Mouse (Mus musculus): ENCODE measurements around the gene Wdr59. TPM values are rescaled to one million over a fixed set of nuclear protein-coding genes. Genes with fewer than 3 reads are reported as not detected.

Wdr59 gene
- total and polyA plus RNA-seq, 3 experiments: 3.3 to 10.5 (median 6.7) TPM

GRCm38 (mm10) chr8:111566326-111566725 lies 44.4 kb upstream of the Wdr59 start:
- H3K9me3 ChIP-seq (replicated peaks): no peaks in the 10 kb centered on the region
- peaks cover 11% of the 10 kb centered on the region for H3K36me3 ChIP-seq (replicated peaks)
- H3K4me3 ChIP-seq (ENCODE audit: low read depth, low read length): peak overlapping the region; percentile 54; the same call in 1 of the 2 replicates
- H3K27me3 ChIP-seq (ENCODE audit: insufficient read depth, low read length): no peaks in the 10 kb centered on the region
- DNase-seq (ENCODE audit: low spot score): no peak
- ATAC-seq (ENCODE audit: extremely low read depth, insufficient number of reproducible peaks, low FRiP score, poor library complexity, severe bottlenecking): no peak
- H3K4me1 ChIP-seq (ENCODE audit: insufficient read depth, low read depth, low read length): peaks cover 76% of the 10 kb centered on the region
- TF ChIP-seq CTCF (IDR thresholded peaks at IDR 0.05; ENCODE audit: low read depth, low read length): no peak
- TF ChIP-seq POLR2AphosphoS5 (IDR thresholded peaks at IDR 0.05; ENCODE audit: insufficient replicate concordance, low read depth, low read length): no peak
- no peak for TF ChIP-seq GATA1 (IDR thresholded peaks at IDR 0.05; ENCODE audit: borderline replicate concordance, low read length)
- no peak for TF ChIP-seq TAL1 (conservative IDR thresholded peaks at IDR 0.05; ENCODE audit: low read depth, low read length)
- TF ChIP-seq GATA2 (IDR thresholded peaks at IDR 0.05; ENCODE audit: borderline replicate concordance, low read depth, low read length): no peak

- Histone ChIP-seq H3K27me3 (ENCODE audit: insufficient read depth, low read length) (no peaks in the 10 kb centered on the region), H3K9me3 (replicated peaks) (no peaks in the 10 kb centered on the region), H3K36me3 (replicated peaks) (peaks cover 13% of the 10 kb centered on the region), H3K4me3 (ENCODE audit: low read depth, low read length) (no peak overlapping the region; the same call in 1 of the 2 replicates), H3K4me1 (ENCODE audit: insufficient read depth, low read depth, low read length) (peaks cover 73% of the 10 kb centered on the region)
- ATAC-seq (ENCODE audit: extremely low read depth, insufficient number of reproducible peaks, low FRiP score, poor library complexity, severe bottlenecking) (peak; percentile 48), DNase-seq (ENCODE audit: low spot score) (peak; percentile 36)
- no peak for TF ChIP-seq GATA2 (IDR thresholded peaks at IDR 0.05; ENCODE audit: borderline replicate concordance, low read depth, low read length)
- no peak for TF ChIP-seq CTCF (IDR thresholded peaks at IDR 0.05; ENCODE audit: low read depth, low read length)
- no peak for TF ChIP-seq GATA1 (IDR thresholded peaks at IDR 0.05; ENCODE audit: borderline replicate concordance, low read length)
- no peak; the same call in 1 of the 2 replicates for TF ChIP-seq TAL1 (conservative IDR thresholded peaks at IDR 0.05; ENCODE audit: low read depth, low read length)
- no peak for TF ChIP-seq POLR2AphosphoS5 (IDR thresholded peaks at IDR 0.05; ENCODE audit: insufficient replicate concordance, low read depth, low read length)
These were observed 43.9 kb upstream of the Wdr59 start for GRCm38 (mm10) chr8:111565784-111566191.

- Histone ChIP-seq H3K9me3 (replicated peaks) (no peaks in the 10 kb centered on the region), H3K4me1 (ENCODE audit: insufficient read depth, low read depth, low read length) (peaks cover 60% of the 10 kb centered on the region), H3K27me3 (ENCODE audit: insufficient read depth, low read length) (no peaks in the 10 kb centered on the region), H3K36me3 (replicated peaks) (peaks cover 11% of the 10 kb centered on the region), H3K4me3 (ENCODE audit: low read depth, low read length) (no peak overlapping the region; the same call in 1 of the 2 replicates)
- TF ChIP-seq CTCF (IDR thresholded peaks at IDR 0.05; ENCODE audit: low read depth, low read length) (no peak), TAL1 (conservative IDR thresholded peaks at IDR 0.05; ENCODE audit: low read depth, low read length) (no peak), GATA1 (IDR thresholded peaks at IDR 0.05; ENCODE audit: borderline replicate concordance, low read length) (no peak), POLR2AphosphoS5 (IDR thresholded peaks at IDR 0.05; ENCODE audit: insufficient replicate concordance, low read depth, low read length) (no peak)
- DNase-seq (ENCODE audit: low spot score): no peak
- ATAC-seq (ENCODE audit: extremely low read depth, insufficient number of reproducible peaks, low FRiP score, poor library complexity, severe bottlenecking): no peak
These were observed 42.2 kb upstream of the Wdr59 start for GRCm38 (mm10) chr8:111564093-111564492.

GRCm38 (mm10) chr8:111563687-111564086 lies 41.8 kb upstream of the Wdr59 start:
- Histone ChIP-seq H3K4me3 (ENCODE audit: low read depth, low read length) (no peak overlapping the region), H3K9me3 (replicated peaks) (no peaks in the 10 kb centered on the region), H3K36me3 (replicated peaks) (peaks cover 13% of the 10 kb centered on the region), H3K27me3 (ENCODE audit: insufficient read depth, low read length) (no peaks in the 10 kb centered on the region), H3K4me1 (ENCODE audit: insufficient read depth, low read depth, low read length) (peaks cover 59% of the 10 kb centered on the region)
- TF ChIP-seq GATA1 (IDR thresholded peaks at IDR 0.05; ENCODE audit: borderline replicate concordance, low read length) (no peak), GATA2 (IDR thresholded peaks at IDR 0.05; ENCODE audit: borderline replicate concordance, low read depth, low read length) (no peak), CTCF (IDR thresholded peaks at IDR 0.05; ENCODE audit: low read depth, low read length) (no peak), TAL1 (conservative IDR thresholded peaks at IDR 0.05; ENCODE audit: low read depth, low read length) (no peak), POLR2AphosphoS5 (IDR thresholded peaks at IDR 0.05; ENCODE audit: insufficient replicate concordance, low read depth, low read length) (no peak)
- no peak for DNase-seq (ENCODE audit: low spot score)
- ATAC-seq (ENCODE audit: extremely low read depth, insufficient number of reproducible peaks, low FRiP score, poor library complexity, severe bottlenecking): no peak

GRCm38 (mm10) chr8:111563075-111563474 lies 41.2 kb upstream of the Wdr59 start:
- peaks cover 13% of the 10 kb centered on the region for H3K36me3 ChIP-seq (replicated peaks)
- no peak for DNase-seq (ENCODE audit: low spot score)
- no peaks in the 10 kb centered on the region for H3K9me3 ChIP-seq (replicated peaks)
- H3K4me3 ChIP-seq (ENCODE audit: low read depth, low read length): no peak overlapping the region
- TF ChIP-seq POLR2AphosphoS5 (IDR thresholded peaks at IDR 0.05; ENCODE audit: insufficient replicate concordance, low read depth, low read length) (no peak), GATA2 (IDR thresholded peaks at IDR 0.05; ENCODE audit: borderline replicate concordance, low read depth, low read length) (no peak), CTCF (IDR thresholded peaks at IDR 0.05; ENCODE audit: low read depth, low read length) (no peak), TAL1 (conservative IDR thresholded peaks at IDR 0.05; ENCODE audit: low read depth, low read length) (no peak), GATA1 (IDR thresholded peaks at IDR 0.05; ENCODE audit: borderline replicate concordance, low read length) (no peak)
- peaks cover 56% of the 10 kb centered on the region for H3K4me1 ChIP-seq (ENCODE audit: insufficient read depth, low read depth, low read length)
- H3K27me3 ChIP-seq (ENCODE audit: insufficient read depth, low read length): no peaks in the 10 kb centered on the region
- ATAC-seq (ENCODE audit: extremely low read depth, insufficient number of reproducible peaks, low FRiP score, poor library complexity, severe bottlenecking): no peak

GRCm38 (mm10) chr8:111562274-111562803 lies 40.4 kb upstream of the Wdr59 start:
- no peaks in the 10 kb centered on the region for H3K9me3 ChIP-seq (replicated peaks)
- H3K36me3 ChIP-seq (replicated peaks): peaks cover 17% of the 10 kb centered on the region
- ATAC-seq (ENCODE audit: extremely low read depth, insufficient number of reproducible peaks, low FRiP score, poor library complexity, severe bottlenecking): no peak

More at GRCm38 (mm10) chr8:111562274-111562803, 40.4 kb upstream of the Wdr59 start:
- H3K4me1 ChIP-seq (ENCODE audit: insufficient read depth, low read depth, low read length): peaks cover 53% of the 10 kb centered on the region
- H3K4me3 ChIP-seq (ENCODE audit: low read depth, low read length): no peak overlapping the region
- no peaks in the 10 kb centered on the region for H3K27me3 ChIP-seq (ENCODE audit: insufficient read depth, low read length)
- DNase-seq (ENCODE audit: low spot score): no peak
- no peak for TF ChIP-seq TAL1 (conservative IDR thresholded peaks at IDR 0.05; ENCODE audit: low read depth, low read length)
- TF ChIP-seq GATA1 (IDR thresholded peaks at IDR 0.05; ENCODE audit: borderline replicate concordance, low read length): no peak
- no peak for TF ChIP-seq POLR2AphosphoS5 (IDR thresholded peaks at IDR 0.05; ENCODE audit: insufficient replicate concordance, low read depth, low read length)
- TF ChIP-seq CTCF (IDR thresholded peaks at IDR 0.05; ENCODE audit: low read depth, low read length): no peak
- no peak for TF ChIP-seq GATA2 (IDR thresholded peaks at IDR 0.05; ENCODE audit: borderline replicate concordance, low read depth, low read length)

Data from G1E (cell line).